Mouse (Mus musculus) midbrain, embryonic 13.5 days (tissue): ENCODE results near the gene Pla2g2d. TPM values are rescaled to one million over a fixed set of nuclear protein-coding genes. Genes with fewer than 3 reads are reported as not detected.

ENCODE experiments used
- ATAC-seq: fragments of 200-750 bp; cut with Nextera tagmentation; 2 replicates; pipeline ENCODE4 v1.8.0; 2017; ENCODE audit warnings: mild to moderate bottlenecking, moderate TSS enrichment, moderate library complexity
- H3K27ac ChIP-seq: fragments of 300-500 bp; sonication (generic); 2 replicates; pipeline ENCODE4 v1.5.1; 2015; ENCODE audit warnings: inconsistent platforms, mild to moderate bottlenecking, moderate library complexity
- H3K27me3 ChIP-seq: fragments of 300-500 bp; sonication (generic); 2 replicates; pipeline ENCODE4 v1.6.1; 2015; ENCODE audit warnings: mild to moderate bottlenecking, inconsistent platforms
- H3K36me3 ChIP-seq: fragments of 300-500 bp; sonication (generic); 2 replicates; pipeline ENCODE4 v1.6.1; 2015; ENCODE audit warnings: mild to moderate bottlenecking, inconsistent platforms
- H3K4me1 ChIP-seq: fragments of 300-500 bp; sonication (generic); replicated peaks from 2 replicates; pipeline ENCODE4 v1.6.1; 2015; ENCODE audit warnings: inconsistent platforms
- H3K4me2 ChIP-seq: fragments of 300-500 bp; sonication (generic); replicated peaks from 2 replicates; pipeline ENCODE4 v1.6.1; 2015; ENCODE audit warnings: moderate library complexity, mild to moderate bottlenecking, inconsistent platforms
- H3K4me3 ChIP-seq: fragments of 300-500 bp; sonication (generic); replicated peaks from 2 replicates; pipeline ENCODE4 v1.5.1; 2015; ENCODE audit warnings: mild to moderate bottlenecking, inconsistent platforms
- H3K9ac ChIP-seq: fragments of 300-500 bp; sonication (generic); replicated peaks from 2 replicates; pipeline ENCODE4 v1.6.1; 2015; ENCODE audit warnings: mild to moderate bottlenecking, inconsistent platforms
- H3K9me3 ChIP-seq: fragments of 300-500 bp; sonication (generic); 2 replicates; pipeline ENCODE4 v1.6.1; 2016; ENCODE audit warnings: mild to moderate bottlenecking, inconsistent platforms
- WGBS: fragments of 180-500 bp; shearing (Covaris S2); methylation state at CpG from one replicate; pipeline ENCODE4 v1.1.7; 2015; 5-methylcytosine and 5-hydroxymethylcytosine counted together
- polyA plus RNA-seq: library from polyadenylated mRNA; unstranded; fragments of >200 nt; fragmentation: Nextera tagmentation; extraction: Ambion mirVana; gene quantifications from 2 replicates; pipeline ENCODE4 v1.2.1, GENCODE M21; 2015

Gene Pla2g2d
- polyA plus RNA-seq: 0.07 and 0.22 TPM in 2 replicates

- ATAC-seq: no peak
- Histone ChIP-seq H3K9me3 (no peaks in the 10 kb centered on the region), H3K4me3 (no peak within 1 kb of the TSS), H3K4me1 (peaks cover 10% of the 10 kb centered on the region), H3K27ac (no peak within 1 kb of the TSS), H3K36me3 (no peaks in the 10 kb centered on the region), H3K27me3 (no peaks in the 10 kb centered on the region), H3K4me2 (no peak within 1 kb of the TSS), H3K9ac (no peak within 1 kb of the TSS)
- 89% methylated on average over 6 of the region's 6 CpGs for WGBS
Measured at GRCm38 (mm10) chr4:138775435-138775834, at the start of gene Pla2g2d. Gene Pla2g2d, plus strand, starts transcription at chr4:138775735.

- no peaks in the 10 kb centered on the region for H3K9me3 ChIP-seq
- no peaks in the 10 kb centered on the region for H3K27me3 ChIP-seq
- no peaks in the 10 kb centered on the region for H3K36me3 ChIP-seq
- 89% methylated on average over 5 of the region's 5 CpGs for WGBS
- H3K4me2 ChIP-seq: peak overlapping the region; percentile 65
- no peak overlapping the region for H3K4me3 ChIP-seq
- no peak overlapping the region for H3K9ac ChIP-seq
- peaks cover 28% of the 10 kb centered on the region for H3K4me1 ChIP-seq
- no peak overlapping the region for H3K27ac ChIP-seq
- no peak for ATAC-seq
Measured at GRCm38 (mm10) chr4:138725751-138726150, 49.8 kb upstream of the Pla2g2d start.

- no peaks in the 10 kb centered on the region for H3K36me3 ChIP-seq
- no peak overlapping the region for H3K4me3 ChIP-seq
- ATAC-seq: peak; percentile 72
- peaks cover 23% of the 10 kb centered on the region for H3K4me1 ChIP-seq
- no peaks in the 10 kb centered on the region for H3K9me3 ChIP-seq
- H3K4me2 ChIP-seq: no peak overlapping the region
- no peaks in the 10 kb centered on the region for H3K27me3 ChIP-seq
- H3K9ac ChIP-seq: no peak overlapping the region
- 22% methylated on average over 9 of the region's 9 CpGs for WGBS
- H3K27ac ChIP-seq: peak overlapping the region; percentile 15; the same call in 1 of the 2 replicates
Measured at GRCm38 (mm10) chr4:138729018-138729703, 46.4 kb upstream of the Pla2g2d start.

GRCm38 (mm10) chr4:138734105-138734504 is 41.4 kb upstream of the Pla2g2d start:
- Histone ChIP-seq H3K27ac (no peak overlapping the region), H3K4me2 (no peak overlapping the region), H3K9ac (no peak overlapping the region), H3K36me3 (no peaks in the 10 kb centered on the region), H3K4me1 (peaks cover 21% of the 10 kb centered on the region), H3K9me3 (no peaks in the 10 kb centered on the region), H3K27me3 (no peaks in the 10 kb centered on the region), H3K4me3 (no peak overlapping the region)
- no peak for ATAC-seq
- WGBS: 85% methylated on average over 7 of the region's 7 CpGs

GRCm38 (mm10) chr4:138734863-138735262 is 40.7 kb upstream of the Pla2g2d start:
- Histone ChIP-seq H3K4me1 (peaks cover 20% of the 10 kb centered on the region), H3K4me2 (no peak overlapping the region), H3K36me3 (no peaks in the 10 kb centered on the region), H3K27ac (no peak overlapping the region), H3K9me3 (no peaks in the 10 kb centered on the region), H3K27me3 (no peaks in the 10 kb centered on the region), H3K9ac (no peak overlapping the region), H3K4me3 (no peak overlapping the region)
- ATAC-seq: no peak
- WGBS: 98% methylated on average over 4 of the region's 4 CpGs

GRCm38 (mm10) chr4:138737031-138737430 is 38.5 kb upstream of the Pla2g2d start, which contains the start of gene Ubxn10:
Gene Ubxn10, minus strand, starts transcription at chr4:138737167.
- WGBS: 76% methylated on average over 7 of the region's 7 CpGs

GRCm38 (mm10) chr4:138739136-138739851 is 36.2 kb upstream of the Pla2g2d start:
- Histone ChIP-seq H3K27me3 (no peaks in the 10 kb centered on the region), H3K27ac (no peak overlapping the region), H3K4me1 (peaks cover 23% of the 10 kb centered on the region), H3K9me3 (no peaks in the 10 kb centered on the region), H3K36me3 (no peaks in the 10 kb centered on the region), H3K4me3 (no peak overlapping the region), H3K9ac (no peak overlapping the region), H3K4me2 (no peak overlapping the region)
- 7% methylated on average over 7 of the region's 7 CpGs for WGBS
- ATAC-seq: peak; percentile 53; the same call in 1 of the 2 replicates

More at GRCm38 (mm10) chr4:138737031-138737430, 38.5 kb upstream of the Pla2g2d start, which contains the start of gene Ubxn10:
- H3K9ac ChIP-seq: 0 out of 2 replicates have a peak within 1 kb of the TSS, but pooled peaks have one; percentile 4
- no peaks in the 10 kb centered on the region for H3K36me3 ChIP-seq
- no peaks in the 10 kb centered on the region for H3K27me3 ChIP-seq
- no peak for ATAC-seq
- no peak within 1 kb of the TSS for H3K4me3 ChIP-seq
- no peak within 1 kb of the TSS for H3K27ac ChIP-seq
- H3K9me3 ChIP-seq: no peaks in the 10 kb centered on the region
- peaks cover 20% of the 10 kb centered on the region for H3K4me1 ChIP-seq
- H3K4me2 ChIP-seq: no peak within 1 kb of the TSS

- H3K4me3 ChIP-seq: no peak overlapping the region
- no peak overlapping the region for H3K4me2 ChIP-seq
- no peak overlapping the region for H3K9ac ChIP-seq
- H3K36me3 ChIP-seq: no peaks in the 10 kb centered on the region
- ATAC-seq: no peak
- 71% methylated on average over 4 of the region's 4 CpGs for WGBS
- H3K9me3 ChIP-seq: no peaks in the 10 kb centered on the region
- no peak overlapping the region for H3K27ac ChIP-seq
- no peaks in the 10 kb centered on the region for H3K27me3 ChIP-seq
- H3K4me1 ChIP-seq: peaks cover 14% of the 10 kb centered on the region
Measured at GRCm38 (mm10) chr4:138745884-138746283, 29.7 kb upstream of the Pla2g2d start.

GRCm38 (mm10) chr4:138746866-138747265 is 28.7 kb upstream of the Pla2g2d start:
- no peak overlapping the region for H3K4me3 ChIP-seq
- H3K36me3 ChIP-seq: no peaks in the 10 kb centered on the region
- no peaks in the 10 kb centered on the region for H3K9me3 ChIP-seq
- WGBS: 89% methylated on average over 9 of the region's 9 CpGs
- H3K4me1 ChIP-seq: peaks cover 14% of the 10 kb centered on the region
- no peak overlapping the region for H3K27ac ChIP-seq
- ATAC-seq: no peak
- H3K27me3 ChIP-seq: no peaks in the 10 kb centered on the region
- no peak overlapping the region for H3K4me2 ChIP-seq
- H3K9ac ChIP-seq: no peak overlapping the region

- Histone ChIP-seq H3K27ac (peak overlapping the region; percentile 17), H3K4me2 (no peak overlapping the region)
Measured at GRCm38 (mm10) chr4:138747851-138748250, 27.7 kb upstream of the Pla2g2d start.

GRCm38 (mm10) chr4:138748369-138749072 is 27.0 kb upstream of the Pla2g2d start:
- Histone ChIP-seq H3K27me3 (no peaks in the 10 kb centered on the region), H3K4me3 (no peak overlapping the region), H3K36me3 (no peaks in the 10 kb centered on the region), H3K9me3 (no peaks in the 10 kb centered on the region), H3K27ac (peak overlapping the region; percentile 17; the same call in 1 of the 2 replicates), H3K9ac (no peak overlapping the region), H3K4me2 (no peak overlapping the region), H3K4me1 (peaks cover 11% of the 10 kb centered on the region)
- WGBS: 56% methylated on average over 8 of the region's 8 CpGs
- peak; percentile 74 for ATAC-seq

More at GRCm38 (mm10) chr4:138747851-138748250, 27.7 kb upstream of the Pla2g2d start:
- Histone ChIP-seq H3K9me3 (no peaks in the 10 kb centered on the region), H3K4me1 (peaks cover 13% of the 10 kb centered on the region), H3K9ac (no peak overlapping the region; the same call in 1 of the 2 replicates), H3K36me3 (no peaks in the 10 kb centered on the region), H3K4me3 (no peak overlapping the region), H3K27me3 (no peaks in the 10 kb centered on the region)
- peak; percentile 72 for ATAC-seq
- 59% methylated on average over 10 of the region's 10 CpGs for WGBS

- Histone ChIP-seq H3K4me1 (peaks cover 15% of the 10 kb centered on the region), H3K27me3 (no peaks in the 10 kb centered on the region), H3K36me3 (no peaks in the 10 kb centered on the region), H3K4me2 (no peak overlapping the region), H3K27ac (no peak overlapping the region), H3K9ac (no peak overlapping the region), H3K9me3 (no peaks in the 10 kb centered on the region), H3K4me3 (no peak overlapping the region)
- ATAC-seq: no peak
- WGBS: 91% methylated on average over 6 of the region's 6 CpGs
Measured at GRCm38 (mm10) chr4:138752603-138753002, 22.9 kb upstream of the Pla2g2d start.
